Mouse (Mus musculus): ENCODE results near the gene Csmd2. TPM values are rescaled to one million over a fixed set of nuclear protein-coding genes. Genes with fewer than 3 reads are reported as not detected.
A peak's percentile ranks its signal among the peaks of the same experiment; 100 is the strongest.

The Csmd2 gene
- polyA plus RNA-seq, 1 experiment from 2014 or later, result 0.45 TPM

- no peaks in the 10 kb centered on the region for H3K9me3 ChIP-seq (ENCODE audit: control insufficient read depth, low read length)
- H3K36me3 ChIP-seq (ENCODE audit: control insufficient read depth, insufficient read depth, low read length), result no peaks in the 10 kb centered on the region
- H3K27ac ChIP-seq (replicated peaks; ENCODE audit: low read depth, low read length), result no peak overlapping the region
- no peak overlapping the region for H3K4me3 ChIP-seq (ENCODE audit: low read depth, low read length)
- DNase-seq (ENCODE audit: low spot score) (no peak), ATAC-seq (ENCODE audit: low read depth) (no peak)
- no peak overlapping the region for H3K9ac ChIP-seq (ENCODE audit: low read depth, low read length)
- H3K27me3 ChIP-seq (replicated peaks; ENCODE audit: control insufficient read depth, insufficient read depth, low read length), result no peaks in the 10 kb centered on the region
- no peak overlapping the region for H3K4me2 ChIP-seq (ENCODE audit: low read depth, low read length)
- 0 out of 2 replicates have a peak, but pooled peaks cover 3% of the 10 kb centered on the region for H3K4me1 ChIP-seq (ENCODE audit: control insufficient read depth, insufficient read depth, low read length)
- 71% methylated on average over 6 of the region's 6 CpGs for WGBS
These were observed 287.9 kb downstream of the Csmd2 start for GRCm38 (mm10) chr4:128275586-128275985.

GRCm38 (mm10) chr4:128285009-128285408, 297.4 kb downstream of the Csmd2 start:
- ATAC-seq (ENCODE audit: low read depth) (no peak), DNase-seq (ENCODE audit: low spot score) (no peak)
- Histone ChIP-seq H3K9me3 (ENCODE audit: control insufficient read depth, low read length) (no peaks in the 10 kb centered on the region), H3K27me3 (replicated peaks; ENCODE audit: control insufficient read depth, insufficient read depth, low read length) (no peaks in the 10 kb centered on the region), H3K9ac (ENCODE audit: low read depth, low read length) (no peak overlapping the region), H3K4me2 (ENCODE audit: low read depth, low read length) (no peak overlapping the region), H3K4me1 (ENCODE audit: control insufficient read depth, insufficient read depth, low read length) (no peaks in the 10 kb centered on the region), H3K36me3 (ENCODE audit: control insufficient read depth, insufficient read depth, low read length) (no peaks in the 10 kb centered on the region), H3K27ac (replicated peaks; ENCODE audit: low read depth, low read length) (no peak overlapping the region), H3K4me3 (ENCODE audit: low read depth, low read length) (no peak overlapping the region)
- WGBS, result 59% methylated on average over 1 of the region's 1 CpGs

GRCm38 (mm10) chr4:128288095-128288494, 300.4 kb downstream of the Csmd2 start:
- peak; percentile 2 for DNase-seq (ENCODE audit: low spot score)
- ATAC-seq (ENCODE audit: low read depth), result no peak
- Histone ChIP-seq H3K4me2 (ENCODE audit: low read depth, low read length) (no peak overlapping the region), H3K9me3 (ENCODE audit: control insufficient read depth, low read length) (no peaks in the 10 kb centered on the region), H3K4me3 (ENCODE audit: low read depth, low read length) (no peak overlapping the region), H3K4me1 (ENCODE audit: control insufficient read depth, insufficient read depth, low read length) (no peaks in the 10 kb centered on the region), H3K27me3 (replicated peaks; ENCODE audit: control insufficient read depth, insufficient read depth, low read length) (no peaks in the 10 kb centered on the region), H3K9ac (ENCODE audit: low read depth, low read length) (no peak overlapping the region), H3K36me3 (ENCODE audit: control insufficient read depth, insufficient read depth, low read length) (no peaks in the 10 kb centered on the region), H3K27ac (replicated peaks; ENCODE audit: low read depth, low read length) (no peak overlapping the region)
- WGBS, result 79% methylated on average over 7 of the region's 7 CpGs

GRCm38 (mm10) chr4:128304049-128304448, 316.4 kb downstream of the Csmd2 start:
- DNase-seq (ENCODE audit: low spot score), result no peak
- Histone ChIP-seq H3K9me3 (ENCODE audit: control insufficient read depth, low read length) (no peaks in the 10 kb centered on the region), H3K27ac (replicated peaks; ENCODE audit: low read depth, low read length) (no peak overlapping the region), H3K4me1 (ENCODE audit: control insufficient read depth, insufficient read depth, low read length) (no peaks in the 10 kb centered on the region), H3K36me3 (ENCODE audit: control insufficient read depth, insufficient read depth, low read length) (no peaks in the 10 kb centered on the region), H3K27me3 (replicated peaks; ENCODE audit: control insufficient read depth, insufficient read depth, low read length) (no peaks in the 10 kb centered on the region), H3K4me3 (ENCODE audit: low read depth, low read length) (no peak overlapping the region), H3K4me2 (ENCODE audit: low read depth, low read length) (no peak overlapping the region), H3K9ac (ENCODE audit: low read depth, low read length) (no peak overlapping the region)
- ATAC-seq (ENCODE audit: low read depth), result no peak
- WGBS, result 81% methylated on average over 8 of the region's 8 CpGs

GRCm38 (mm10) chr4:128306011-128306410, 318.4 kb downstream of the Csmd2 start:
- H3K4me1 ChIP-seq (ENCODE audit: control insufficient read depth, insufficient read depth, low read length), result no peaks in the 10 kb centered on the region
- H3K27me3 ChIP-seq (replicated peaks; ENCODE audit: control insufficient read depth, insufficient read depth, low read length), result no peaks in the 10 kb centered on the region
- no peaks in the 10 kb centered on the region for H3K36me3 ChIP-seq (ENCODE audit: control insufficient read depth, insufficient read depth, low read length)
- no peak overlapping the region for H3K4me3 ChIP-seq (ENCODE audit: low read depth, low read length)
- ATAC-seq (ENCODE audit: low read depth) (no peak), DNase-seq (ENCODE audit: low spot score) (no peak)
- H3K9ac ChIP-seq (ENCODE audit: low read depth, low read length), result no peak overlapping the region
- H3K4me2 ChIP-seq (ENCODE audit: low read depth, low read length), result no peak overlapping the region
- 80% methylated on average over 8 of the region's 8 CpGs for WGBS
- no peaks in the 10 kb centered on the region for H3K9me3 ChIP-seq (ENCODE audit: control insufficient read depth, low read length)
- no peak overlapping the region for H3K27ac ChIP-seq (replicated peaks; ENCODE audit: low read depth, low read length)

GRCm38 (mm10) chr4:128315328-128315727, 327.7 kb downstream of the Csmd2 start:
- no peak overlapping the region for H3K9ac ChIP-seq (ENCODE audit: low read depth, low read length)
- no peak overlapping the region for H3K27ac ChIP-seq (replicated peaks; ENCODE audit: low read depth, low read length)
- no peak overlapping the region for H3K4me2 ChIP-seq (ENCODE audit: low read depth, low read length)
- no peaks in the 10 kb centered on the region for H3K27me3 ChIP-seq (replicated peaks; ENCODE audit: control insufficient read depth, insufficient read depth, low read length)
- H3K4me1 ChIP-seq (ENCODE audit: control insufficient read depth, insufficient read depth, low read length), result no peaks in the 10 kb centered on the region
- no peak for ATAC-seq (ENCODE audit: low read depth)
- H3K4me3 ChIP-seq (ENCODE audit: low read depth, low read length), result no peak overlapping the region
- H3K36me3 ChIP-seq (ENCODE audit: control insufficient read depth, insufficient read depth, low read length), result no peaks in the 10 kb centered on the region
- H3K9me3 ChIP-seq (ENCODE audit: control insufficient read depth, low read length), result no peaks in the 10 kb centered on the region
- WGBS, result 82% methylated on average over 5 of the region's 5 CpGs
- no peak for DNase-seq (ENCODE audit: low spot score)

- no peak for ATAC-seq (ENCODE audit: low read depth)
- no peaks in the 10 kb centered on the region for H3K9me3 ChIP-seq (ENCODE audit: control insufficient read depth, low read length)
These were observed 330.3 kb downstream of the Csmd2 start for GRCm38 (mm10) chr4:128317951-128318350.

GRCm38 (mm10) chr4:128325511-128325910, 337.9 kb downstream of the Csmd2 start:
- Histone ChIP-seq H3K27me3 (replicated peaks; ENCODE audit: control insufficient read depth, insufficient read depth, low read length) (no peaks in the 10 kb centered on the region), H3K4me2 (ENCODE audit: low read depth, low read length) (no peak overlapping the region), H3K27ac (replicated peaks; ENCODE audit: low read depth, low read length) (no peak overlapping the region), H3K9me3 (ENCODE audit: control insufficient read depth, low read length) (no peaks in the 10 kb centered on the region), H3K4me3 (ENCODE audit: low read depth, low read length) (no peak overlapping the region), H3K36me3 (ENCODE audit: control insufficient read depth, insufficient read depth, low read length) (no peaks in the 10 kb centered on the region), H3K9ac (ENCODE audit: low read depth, low read length) (no peak overlapping the region), H3K4me1 (ENCODE audit: control insufficient read depth, insufficient read depth, low read length) (no peaks in the 10 kb centered on the region)
- ATAC-seq (ENCODE audit: low read depth) (no peak), DNase-seq (ENCODE audit: low spot score) (no peak)
- WGBS, result 67% methylated on average over 2 of the region's 2 CpGs

More at GRCm38 (mm10) chr4:128317951-128318350, 330.3 kb downstream of the Csmd2 start:
- no peaks in the 10 kb centered on the region for H3K4me1 ChIP-seq (ENCODE audit: control insufficient read depth, insufficient read depth, low read length)
- H3K9ac ChIP-seq (ENCODE audit: low read depth, low read length), result no peak overlapping the region
- H3K27me3 ChIP-seq (replicated peaks; ENCODE audit: control insufficient read depth, insufficient read depth, low read length), result no peaks in the 10 kb centered on the region
- H3K27ac ChIP-seq (replicated peaks; ENCODE audit: low read depth, low read length), result no peak overlapping the region
- WGBS, result 88% methylated on average over 3 of the region's 4 CpGs
- DNase-seq (ENCODE audit: low spot score), result peak; percentile 4
- H3K4me2 ChIP-seq (ENCODE audit: low read depth, low read length), result no peak overlapping the region
- no peak overlapping the region for H3K4me3 ChIP-seq (ENCODE audit: low read depth, low read length)
- H3K36me3 ChIP-seq (ENCODE audit: control insufficient read depth, insufficient read depth, low read length), result no peaks in the 10 kb centered on the region

- no peaks in the 10 kb centered on the region for H3K4me1 ChIP-seq (ENCODE audit: control insufficient read depth, insufficient read depth, low read length)
- H3K27me3 ChIP-seq (replicated peaks; ENCODE audit: control insufficient read depth, insufficient read depth, low read length), result no peaks in the 10 kb centered on the region
- no peak overlapping the region for H3K9ac ChIP-seq (ENCODE audit: low read depth, low read length)
- H3K9me3 ChIP-seq (ENCODE audit: control insufficient read depth, low read length), result no peaks in the 10 kb centered on the region
- H3K27ac ChIP-seq (replicated peaks; ENCODE audit: low read depth, low read length), result no peak overlapping the region
- no peak overlapping the region for H3K4me3 ChIP-seq (ENCODE audit: low read depth, low read length)
- no peaks in the 10 kb centered on the region for H3K36me3 ChIP-seq (ENCODE audit: control insufficient read depth, insufficient read depth, low read length)
- 83% methylated on average over 4 of the region's 4 CpGs for whole genome bisulfite sequencing
- H3K4me2 ChIP-seq (ENCODE audit: low read depth, low read length), result no peak overlapping the region
- ATAC-seq (ENCODE audit: low read depth), result no peak
- no peak for DNase-seq (ENCODE audit: low spot score)
These were observed 339.1 kb downstream of the Csmd2 start for GRCm38 (mm10) chr4:128326755-128327154.

Measured in embryonic facial prominence, embryonic 14.5 days (tissue).